Mouse (Mus musculus): ENCODE measurements around the gene Gna14. TPM values are rescaled to one million over a fixed set of nuclear protein-coding genes. Genes with fewer than 3 reads are reported as not detected.

Gna14 gene
- total RNA-seq, 2 experiments from 2014 or later = 0.36 to 0.68 TPM

GRCm38 (mm10) chr19:16448796-16449195, 13.2 kb downstream of the Gna14 start:
- intact Hi-C loops (cut with DNase I) = no loop called here

GRCm38 (mm10) chr19:16450824-16451223, 15.3 kb downstream of the Gna14 start:
- intact Hi-C loops (cut with DNase I) = no loop called here
- no peak for DNase-seq

More at GRCm38 (mm10) chr19:16448796-16449195, 13.2 kb downstream of the Gna14 start:
- DNase-seq = no peak

GRCm38 (mm10) chr19:16456181-16456580, 20.6 kb downstream of the Gna14 start:
- intact Hi-C loops (cut with DNase I) = no loop called here
- DNase-seq = no peak

- intact Hi-C loops (cut with DNase I) = no loop called here
Measured at GRCm38 (mm10) chr19:16457127-16457526, 21.6 kb downstream of the Gna14 start.

GRCm38 (mm10) chr19:16459317-16459716, 23.8 kb downstream of the Gna14 start:
- intact Hi-C loops (cut with DNase I) = no loop called here
- DNase-seq = no peak

More at GRCm38 (mm10) chr19:16457127-16457526, 21.6 kb downstream of the Gna14 start:
- no peak for DNase-seq

- intact Hi-C loops (cut with DNase I) = no loop called here
- DNase-seq = no peak
Measured at GRCm38 (mm10) chr19:16460292-16460691, 24.7 kb downstream of the Gna14 start.

- intact Hi-C loops (cut with DNase I) = no loop called here
- no peak for DNase-seq
Measured at GRCm38 (mm10) chr19:16460831-16461230, 25.3 kb downstream of the Gna14 start.

- intact Hi-C loops (cut with DNase I) = no loop called here
- no peak for DNase-seq
Measured at GRCm38 (mm10) chr19:16462461-16462860, 26.9 kb downstream of the Gna14 start.

GRCm38 (mm10) chr19:16464730-16465129, 29.2 kb downstream of the Gna14 start:
- DNase-seq = no peak
- intact Hi-C loops (cut with DNase I) = no loop called here

- intact Hi-C loops (cut with DNase I) = no loop called here
Measured at GRCm38 (mm10) chr19:16468756-16469374, 33.3 kb downstream of the Gna14 start.

GRCm38 (mm10) chr19:16472655-16473054, 37.1 kb downstream of the Gna14 start:
- no peak for DNase-seq
- intact Hi-C loops (cut with DNase I) = no loop called here

More at GRCm38 (mm10) chr19:16468756-16469374, 33.3 kb downstream of the Gna14 start:
- no peak for DNase-seq

GRCm38 (mm10) chr19:16477314-16477946, 41.9 kb downstream of the Gna14 start:
- intact Hi-C loops (cut with DNase I) = no loop called here
- no peak for DNase-seq

- intact Hi-C loops (cut with DNase I) = no loop called here
- no peak for DNase-seq
Measured at GRCm38 (mm10) chr19:16478186-16478607, 42.6 kb downstream of the Gna14 start.

- no peak for DNase-seq
- intact Hi-C loops (cut with DNase I) = no loop called here
Measured at GRCm38 (mm10) chr19:16482047-16482446, 46.5 kb downstream of the Gna14 start.

GRCm38 (mm10) chr19:16484237-16484636, 48.7 kb downstream of the Gna14 start:
- intact Hi-C loops (cut with DNase I) = no loop called here
- no peak for DNase-seq

- intact Hi-C loops (cut with DNase I) = no loop called here
- no peak for DNase-seq
Measured at GRCm38 (mm10) chr19:16484671-16485070, 49.1 kb downstream of the Gna14 start.

GRCm38 (mm10) chr19:16490756-16491155, 55.2 kb downstream of the Gna14 start:
- no peak for DNase-seq
- intact Hi-C loops (cut with DNase I) = no loop called here

- intact Hi-C loops (cut with DNase I) = no loop called here
- DNase-seq = no peak
Measured at GRCm38 (mm10) chr19:16491497-16491896, 55.9 kb downstream of the Gna14 start.

- intact Hi-C loops (cut with DNase I) = no loop called here
- DNase-seq = no peak
Measured at GRCm38 (mm10) chr19:16492453-16492852, 56.9 kb downstream of the Gna14 start.

- no peak for DNase-seq
- intact Hi-C loops (cut with DNase I) = no loop called here
Measured at GRCm38 (mm10) chr19:16494816-16495516, 59.4 kb downstream of the Gna14 start.

- intact Hi-C loops (cut with DNase I) = no loop called here
- no peak for DNase-seq
Measured at GRCm38 (mm10) chr19:16496016-16496415, 60.5 kb downstream of the Gna14 start.

- intact Hi-C loops (cut with DNase I) = no loop called here
- no peak for DNase-seq
Measured at GRCm38 (mm10) chr19:16502054-16502453, 66.5 kb downstream of the Gna14 start.
